Mouse (Mus musculus) erythroblast, embryonic 14.5 days (primary cell): ENCODE data around the gene Ksr1. TPM values are rescaled to one million over a fixed set of nuclear protein-coding genes. Genes with fewer than 3 reads are reported as not detected.
A peak's percentile ranks its signal among the peaks of the same experiment; 100 is the strongest.

Experiments used
- H3K27me3 ChIP-seq: 2 replicates; pipeline ENCODE4 v1.6.1; 2012; ENCODE audit warnings: inconsistent platforms; ENCODE audit not compliant: control insufficient read depth
- H3K36me3 ChIP-seq: 2 replicates; pipeline ENCODE4 v1.6.1; 2012; ENCODE audit warnings: mild to moderate bottlenecking, inconsistent platforms; ENCODE audit not compliant: control insufficient read depth
- H3K4me1 ChIP-seq: 2 replicates; pipeline ENCODE4 v1.6.1; 2012; ENCODE audit warnings: inconsistent platforms; ENCODE audit not compliant: control insufficient read depth
- H3K4me3 ChIP-seq: replicated peaks from 2 replicates; pipeline ENCODE3; 2012; ENCODE audit warnings: moderate library complexity, mild to moderate bottlenecking, inconsistent platforms
- H3K9me3 ChIP-seq: 2 replicates; pipeline ENCODE4 v1.6.1; 2012; ENCODE audit warnings: low read length, inconsistent platforms, mixed read lengths; ENCODE audit not compliant: control insufficient read depth
- GATA1 ChIP-seq: IDR thresholded peaks from 2 replicates; pipeline ENCODE4 v1.6.1; 2012; ENCODE audit warnings: low read length, inconsistent platforms, mixed read lengths
- TAL1 ChIP-seq: IDR thresholded peaks from 3 replicates; pipeline ENCODE4 v1.6.1; 2012; ENCODE audit warnings: low read length, inconsistent platforms, mixed read lengths
- polyA plus RNA-seq: library from polyadenylated mRNA; stranded (reverse); fragments of >175 nt; gene quantifications from 2 replicates; pipeline ENCODE4 v1.2.3, GENCODE M21; 2012

Gene Ksr1
- polyA plus RNA-seq, 1 experiment = 4.4 TPM

- no peaks in the 10 kb centered on the region for H3K27me3 ChIP-seq
- no peaks in the 10 kb centered on the region for H3K9me3 ChIP-seq
- H3K4me1 ChIP-seq = peaks cover 75% of the 10 kb centered on the region
- H3K4me3 ChIP-seq = no peak overlapping the region
- peaks cover 36% of the 10 kb centered on the region for H3K36me3 ChIP-seq
- no peak for TF ChIP-seq TAL1
- no peak for TF ChIP-seq GATA1
Observed at GRCm38 (mm10) chr11:79061839-79062238, 84.4 kb downstream of the Ksr1 start.

- no peaks in the 10 kb centered on the region for H3K9me3 ChIP-seq
- no peaks in the 10 kb centered on the region for H3K27me3 ChIP-seq
- TF ChIP-seq TAL1 = no peak
- TF ChIP-seq GATA1 = no peak
- H3K4me1 ChIP-seq = peaks cover 74% of the 10 kb centered on the region
- H3K4me3 ChIP-seq = no peak overlapping the region
- peaks cover 28% of the 10 kb centered on the region for H3K36me3 ChIP-seq
Observed at GRCm38 (mm10) chr11:79059850-79060249, 86.4 kb downstream of the Ksr1 start.

- H3K9me3 ChIP-seq = no peaks in the 10 kb centered on the region
- no peaks in the 10 kb centered on the region for H3K27me3 ChIP-seq
- H3K36me3 ChIP-seq = peaks cover 21% of the 10 kb centered on the region
- no peak overlapping the region for H3K4me3 ChIP-seq
- peaks cover 76% of the 10 kb centered on the region for H3K4me1 ChIP-seq
- TF ChIP-seq GATA1 (no peak), TAL1 (no peak)
Observed at GRCm38 (mm10) chr11:79059062-79059461, 87.1 kb downstream of the Ksr1 start.

- Histone ChIP-seq H3K4me1 (peaks cover 76% of the 10 kb centered on the region), H3K36me3 (peaks cover 20% of the 10 kb centered on the region), H3K9me3 (no peaks in the 10 kb centered on the region), H3K27me3 (no peaks in the 10 kb centered on the region), H3K4me3 (no peak overlapping the region)
- TF ChIP-seq GATA1 (no peak), TAL1 (no peak)
Observed at GRCm38 (mm10) chr11:79058610-79059009, 87.6 kb downstream of the Ksr1 start.

GRCm38 (mm10) chr11:79057809-79058208, 88.4 kb downstream of the Ksr1 start:
- Histone ChIP-seq H3K4me1 (peaks cover 78% of the 10 kb centered on the region), H3K9me3 (no peaks in the 10 kb centered on the region), H3K4me3 (no peak overlapping the region), H3K36me3 (peaks cover 20% of the 10 kb centered on the region), H3K27me3 (no peaks in the 10 kb centered on the region)
- TF ChIP-seq TAL1 (no peak), GATA1 (no peak)

GRCm38 (mm10) chr11:79056891-79057290, 89.3 kb downstream of the Ksr1 start:
- no peaks in the 10 kb centered on the region for H3K9me3 ChIP-seq
- peaks cover 81% of the 10 kb centered on the region for H3K4me1 ChIP-seq
- H3K36me3 ChIP-seq = peaks cover 20% of the 10 kb centered on the region
- TF ChIP-seq TAL1 = no peak
- TF ChIP-seq GATA1 = no peak
- H3K27me3 ChIP-seq = no peaks in the 10 kb centered on the region
- no peak overlapping the region for H3K4me3 ChIP-seq

- no peaks in the 10 kb centered on the region for H3K27me3 ChIP-seq
- H3K36me3 ChIP-seq = peaks cover 20% of the 10 kb centered on the region
- no peaks in the 10 kb centered on the region for H3K9me3 ChIP-seq
- no peak for TF ChIP-seq GATA1
- no peak for TF ChIP-seq TAL1
- H3K4me3 ChIP-seq = no peak overlapping the region
- peaks cover 88% of the 10 kb centered on the region for H3K4me1 ChIP-seq
Observed at GRCm38 (mm10) chr11:79056027-79056426, 90.2 kb downstream of the Ksr1 start.

GRCm38 (mm10) chr11:79055161-79055560, 91.0 kb downstream of the Ksr1 start:
- Histone ChIP-seq H3K36me3 (peaks cover 20% of the 10 kb centered on the region), H3K27me3 (no peaks in the 10 kb centered on the region), H3K4me3 (no peak overlapping the region), H3K9me3 (no peaks in the 10 kb centered on the region), H3K4me1 (peaks cover 96% of the 10 kb centered on the region)
- TF ChIP-seq TAL1 (no peak), GATA1 (no peak)

GRCm38 (mm10) chr11:79054161-79055152, 91.8 kb downstream of the Ksr1 start:
- Histone ChIP-seq H3K4me1 (peaks cover 90% of the 10 kb centered on the region), H3K36me3 (peaks cover 19% of the 10 kb centered on the region), H3K4me3 (peak overlapping the region; percentile 4), H3K27me3 (no peaks in the 10 kb centered on the region; the same call in 1 of the 2 replicates), H3K9me3 (peaks cover under 1% of the 10 kb centered on the region)
- TF ChIP-seq TAL1 (peak; percentile 73), GATA1 (peak; percentile 32; the same call in 1 of the 2 replicates)
